ENCODE assay signal across 14 mouse cellular contexts in genomic region chr1:13861070-13861511, GRCm38 (mm10).
DNase-seq lines count a peak whose midpoint lies in the region; ATAC-seq and TF ChIP-seq lines count a peak whose summit lies in the region.
"Had no signal": no experiment of that assay in that cellular context is flagged by ENCODE, and none has a peak within 500 bp of the region (broad histone marks: within the 10 kb centered on the region; RNA-seq: fewer than 3 reads in every experiment).

No protein-coding gene starts in this region.

- no peak for TF ChIP-seq CTCF in brain, embryonic 14.5 days (IDR thresholded peaks at IDR 0.05; ENCODE audit: borderline replicate concordance, extremely low read depth, insufficient read depth, insufficient read length)

- no peaks in the 10 kb centered on the region for H3K27me3 ChIP-seq in forebrain, embryonic 16.5 days (replicated peaks; ENCODE audit: control insufficient read depth, insufficient read depth, low read length)
- peaks cover 4% of the 10 kb centered on the region for H3K27me3 ChIP-seq in midbrain, embryonic 11.5 days (ENCODE audit: control insufficient read depth, insufficient read depth, low read length)
- no peaks in the 10 kb centered on the region for H3K27me3 ChIP-seq in liver, embryonic 12.5 days (replicated peaks)

- no peaks in the 10 kb centered on the region for H3K36me3 ChIP-seq in forebrain, embryonic 16.5 days (ENCODE audit: control insufficient read depth, insufficient read depth)
- no peaks in the 10 kb centered on the region for H3K36me3 ChIP-seq in midbrain, embryonic 11.5 days (ENCODE audit: control insufficient read depth, insufficient read depth, low read length)
- no peaks in the 10 kb centered on the region for H3K36me3 ChIP-seq in liver, embryonic 12.5 days

- no peak overlapping the region for H3K27ac ChIP-seq in forebrain, embryonic 16.5 days (ENCODE audit: low read length)
- no peak overlapping the region for H3K27ac ChIP-seq in midbrain, embryonic 11.5 days (ENCODE audit: low read depth, low read length)
- no peak overlapping the region for H3K27ac ChIP-seq in liver, embryonic 12.5 days
- H3K27ac ChIP-seq: macrophage had no signal

- no peak overlapping the region for H3K4me2 ChIP-seq in forebrain, embryonic 16.5 days (ENCODE audit: low read length)
- no peak overlapping the region for H3K4me2 ChIP-seq in midbrain, embryonic 11.5 days
- H3K4me2 ChIP-seq in liver, embryonic 12.5 days = no peak overlapping the region

- peak; percentile 49 for ATAC-seq in forebrain, embryonic 16.5 days
- ATAC-seq in midbrain, embryonic 11.5 days (ENCODE audit: low FRiP score) = peak; percentile 88
- no peak for ATAC-seq in liver, embryonic 12.5 days
- ATAC-seq: inflammation-experienced regulatory T-cells, adult 6 months had no signal

- no peaks in the 10 kb centered on the region for H3K9me3 ChIP-seq in forebrain, embryonic 16.5 days (ENCODE audit: control insufficient read depth, low read length)
- H3K9me3 ChIP-seq in midbrain, embryonic 11.5 days (ENCODE audit: control insufficient read depth, low read length) = no peaks in the 10 kb centered on the region
- H3K9me3 ChIP-seq in liver, embryonic 12.5 days (replicated peaks) = no peaks in the 10 kb centered on the region

- peak; percentile 84 for DNase-seq in brain, embryonic 14.5 days (ENCODE audit: low read depth)
- peak; percentile 58 for DNase-seq in embryo, embryonic 11 days
- peak; percentile 90 for DNase-seq in midbrain, embryonic 11.5 days (ENCODE audit: low spot score, missing footprints)
- no peak for DNase-seq in gastrocnemius, postnatal 36 days
- no peak for DNase-seq in right cerebral cortex, postnatal 10 days (ENCODE audit: low spot score in 2 of 2)
- no peak for DNase-seq in cerebellum, postnatal 14 days
- DNase-seq: cerebellum, adult 2 months; kidney, postnatal 10 days; lung, adult 18-20 months; spleen, adult 18-20 months had no signal

- intact Hi-C loops in gastrocnemius, postnatal 36 days (cut with DNase I) = no loop called here

- peaks cover 11% of the 10 kb centered on the region; the same call in 1 of the 2 replicates for H3K4me1 ChIP-seq in forebrain, embryonic 16.5 days (replicated peaks; ENCODE audit: control insufficient read depth, insufficient read depth, low read length)
- 0 out of 2 replicates have a peak, but pooled peaks cover 6% of the 10 kb centered on the region for H3K4me1 ChIP-seq in midbrain, embryonic 11.5 days (ENCODE audit: control insufficient read depth, insufficient read depth, low read length)
- H3K4me1 ChIP-seq in liver, embryonic 12.5 days = no peaks in the 10 kb centered on the region

- no peak overlapping the region for H3K4me3 ChIP-seq in forebrain, embryonic 16.5 days (replicated peaks; ENCODE audit: low read length)
- no peak overlapping the region for H3K4me3 ChIP-seq in midbrain, embryonic 11.5 days (ENCODE audit: low read depth, low read length)
- no peak overlapping the region for H3K4me3 ChIP-seq in liver, embryonic 12.5 days

- TF ChIP-seq POLR2A in brain, embryonic 14.5 days (IDR thresholded peaks at IDR 0.05; ENCODE audit: borderline replicate concordance, extremely low read depth, insufficient read depth, insufficient read length, poor library complexity, severe bottlenecking) = no peak

- no peak overlapping the region for H3K9ac ChIP-seq in forebrain, embryonic 16.5 days (replicated peaks; ENCODE audit: low read depth, low read length)
- H3K9ac ChIP-seq in midbrain, embryonic 11.5 days (ENCODE audit: low read length) = no peak overlapping the region
- H3K9ac ChIP-seq in liver, embryonic 12.5 days = no peak overlapping the region

- WGBS in forebrain, embryonic 16.5 days = 4% methylated on average over 5 of the region's 5 CpGs
- WGBS in midbrain, embryonic 11.5 days = 19% methylated on average over 5 of the region's 5 CpGs
- WGBS in liver, embryonic 12.5 days (ENCODE audit: insufficient replicate concordance) = 73% methylated on average over 5 of the region's 5 CpGs

Comparison
In these comparisons a context has a peak if more than half of its experiments do, and no peak if none do; other contexts are left out.
1. DNase-seq: peak in brain, embryonic 14.5 days (single experiment), embryo, embryonic 11 days (single experiment) and midbrain, embryonic 11.5 days (single experiment); none in gastrocnemius, postnatal 36 days (0 of 2), right cerebral cortex, postnatal 10 days (0 of 2) and cerebellum, postnatal 14 days (0 of 2).